Mouse (Mus musculus) splenic B cell, adult 2 months (primary cell): ENCODE results near the gene AI854703.

Source experiments
- DNase-seq: peaks from one replicate; pipeline ENCODE4 v3.0.0-alpha.2; 2011; ENCODE audit warnings: low read depth, low spot score
- H3K27me3 ChIP-seq: 2 replicates; pipeline ENCODE4 v1.6.1; 2012; ENCODE audit warnings: mild to moderate bottlenecking, low read length, moderate library complexity, mixed read lengths; ENCODE audit not compliant: control insufficient read depth, poor library complexity, insufficient read depth, severe bottlenecking
- H3K36me3 ChIP-seq: 2 replicates; pipeline ENCODE4 v1.6.1; 2012; ENCODE audit warnings: mild to moderate bottlenecking, low read length, moderate library complexity, mixed read lengths; ENCODE audit not compliant: control insufficient read depth, poor library complexity, insufficient read depth, severe bottlenecking

AI854703 gene

DNA sequence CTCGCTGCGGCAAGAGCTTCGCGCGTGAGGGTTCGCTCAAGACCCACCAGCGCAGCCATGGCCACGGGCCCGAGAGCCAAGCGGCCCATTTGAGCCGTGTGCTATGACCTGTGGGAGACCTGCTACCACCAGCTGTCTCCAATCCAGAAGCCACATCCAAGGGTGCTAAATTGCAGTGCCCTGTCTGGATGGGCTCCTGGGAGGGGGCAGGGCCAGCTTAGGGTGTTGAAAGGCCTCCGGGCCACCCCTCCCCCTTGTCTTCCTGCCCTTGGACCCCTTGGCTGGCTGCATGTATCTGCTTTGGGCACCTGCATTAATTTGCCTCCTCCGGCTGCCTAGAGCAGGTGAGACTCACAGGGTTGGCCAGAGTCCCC, 3.1 kb downstream of the AI854703 start:
- no peak for DNase-seq
- no peaks in the 10 kb centered on the region for H3K27me3 ChIP-seq
- H3K36me3 ChIP-seq: no peaks in the 10 kb centered on the region

DNA sequence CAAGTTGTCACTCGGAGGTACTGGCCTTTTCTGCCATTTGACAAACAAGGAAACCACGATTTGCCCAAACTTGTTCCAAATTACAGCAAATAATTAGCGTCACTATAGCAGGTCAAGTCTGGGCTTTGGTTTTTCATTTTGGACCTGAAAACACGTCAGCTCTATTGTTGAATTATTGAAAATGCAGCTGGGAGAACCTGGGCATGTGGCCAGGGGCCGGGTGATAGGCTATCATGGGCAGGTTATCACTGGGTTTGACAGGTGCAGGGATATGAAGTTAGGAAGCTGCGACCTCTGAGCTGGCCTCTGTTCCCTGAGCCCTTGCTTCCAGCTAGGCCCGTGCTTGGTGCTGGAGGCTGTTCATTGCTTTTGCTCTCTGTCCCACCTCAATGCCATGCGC, 4.3 kb downstream of the AI854703 start:
- H3K27me3 ChIP-seq: no peaks in the 10 kb centered on the region
- no peak for DNase-seq
- no peaks in the 10 kb centered on the region for H3K36me3 ChIP-seq

GRCm38 (mm10) chr6:48635105-48635504, 8.5 kb downstream of the AI854703 start:
- Histone ChIP-seq H3K36me3 (no peaks in the 10 kb centered on the region), H3K27me3 (no peaks in the 10 kb centered on the region)
- DNase-seq: no peak

- Histone ChIP-seq H3K27me3 (no peaks in the 10 kb centered on the region), H3K36me3 (no peaks in the 10 kb centered on the region)
- no peak for DNase-seq
Observed at GRCm38 (mm10) chr6:48636515-48636914, 10.0 kb downstream of the AI854703 start.

DNA sequence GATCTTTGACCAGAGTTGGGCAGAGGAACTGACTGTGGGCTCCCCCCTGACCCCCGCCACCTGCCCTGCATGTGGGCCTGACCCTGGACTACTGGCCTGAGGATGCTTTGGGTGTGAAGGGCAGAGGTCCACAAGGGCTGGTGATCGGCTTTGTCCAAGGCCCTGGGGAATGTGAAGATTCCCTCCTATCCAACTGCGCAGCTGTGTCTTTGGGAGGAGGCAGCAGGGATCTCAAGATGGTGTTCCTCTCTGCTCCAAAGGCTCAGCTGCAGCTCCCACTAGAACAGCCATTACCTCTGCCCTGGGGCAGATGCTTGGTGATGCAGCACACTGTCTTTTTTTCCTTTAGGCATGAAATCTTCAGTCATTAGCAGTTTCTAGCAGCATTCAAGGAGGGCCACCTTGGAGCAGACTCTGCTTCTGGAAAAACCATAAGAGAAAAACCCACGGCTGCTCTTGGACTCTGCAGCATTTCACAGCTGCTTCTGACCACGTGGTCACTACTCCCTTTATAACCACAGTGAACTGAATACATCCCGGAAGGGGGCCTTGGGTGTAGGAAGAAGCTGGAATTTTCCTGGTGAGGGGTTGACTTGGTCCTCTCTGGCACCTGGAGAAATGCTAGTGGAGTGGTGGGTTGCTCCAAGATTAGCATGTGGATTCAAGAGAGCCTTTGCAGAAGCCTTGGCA, 11.4 kb downstream of the AI854703 start:
- Histone ChIP-seq H3K36me3 (no peaks in the 10 kb centered on the region), H3K27me3 (no peaks in the 10 kb centered on the region)
- DNase-seq: no peak

DNA sequence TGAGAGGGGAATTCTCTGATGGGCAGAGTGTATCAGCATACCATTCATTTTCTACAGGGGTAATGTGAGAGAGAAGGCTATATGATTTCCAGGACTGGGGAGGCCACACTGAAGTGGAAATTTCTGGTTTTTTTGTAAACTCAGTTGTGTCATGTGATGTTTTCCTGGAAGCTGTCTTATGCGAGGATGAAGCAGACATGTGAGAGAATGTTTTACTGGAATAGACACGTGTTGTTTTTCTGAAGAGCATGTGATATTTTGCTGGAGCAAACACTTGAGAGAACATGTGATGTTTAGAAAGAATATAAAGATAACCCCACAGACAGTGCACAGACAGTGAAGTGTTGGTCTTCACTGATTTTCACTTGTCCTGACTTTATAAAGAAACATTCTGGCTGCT, 12.0 kb downstream of the AI854703 start:
- no peaks in the 10 kb centered on the region for H3K27me3 ChIP-seq
- no peak for DNase-seq
- H3K36me3 ChIP-seq: no peaks in the 10 kb centered on the region

- Histone ChIP-seq H3K27me3 (no peaks in the 10 kb centered on the region), H3K36me3 (no peaks in the 10 kb centered on the region)
- no peak for DNase-seq
Observed at GRCm38 (mm10) chr6:48641391-48641790, 14.8 kb downstream of the AI854703 start.

GRCm38 (mm10) chr6:48642764-48643292, 16.3 kb downstream of the AI854703 start:
- peak; percentile 83 for DNase-seq
- H3K27me3 ChIP-seq: no peaks in the 10 kb centered on the region

GRCm38 (mm10) chr6:48645660-48646308, 19.2 kb downstream of the AI854703 start:
- peak; percentile 90 for DNase-seq
- peaks cover 5% of the 10 kb centered on the region; the same call in 1 of the 2 replicates for H3K36me3 ChIP-seq
- H3K27me3 ChIP-seq: no peaks in the 10 kb centered on the region

More at GRCm38 (mm10) chr6:48642764-48643292, 16.3 kb downstream of the AI854703 start:
- H3K36me3 ChIP-seq: no peaks in the 10 kb centered on the region

DNA sequence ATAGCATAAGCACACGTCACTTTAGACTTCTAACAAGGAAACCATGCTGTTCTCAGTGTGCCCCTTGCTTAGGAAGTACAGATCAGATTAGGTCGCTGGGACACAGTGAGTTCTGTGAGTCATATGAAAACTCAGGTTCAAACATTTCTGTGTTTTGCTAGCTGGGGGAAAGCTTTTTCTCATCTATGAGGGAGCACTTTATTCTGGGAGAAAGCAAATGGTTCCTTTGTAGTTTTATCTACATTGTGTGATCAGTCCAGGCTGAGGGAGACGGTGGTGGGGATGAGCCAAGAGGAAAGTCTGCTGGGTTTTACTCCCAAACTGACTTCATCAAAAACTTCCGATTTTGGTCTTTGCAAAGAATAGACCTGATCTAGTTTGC, 19.7 kb downstream of the AI854703 start:
- Histone ChIP-seq H3K36me3 (peaks cover 5% of the 10 kb centered on the region; the same call in 1 of the 2 replicates), H3K27me3 (no peaks in the 10 kb centered on the region)
- no peak for DNase-seq

DNA sequence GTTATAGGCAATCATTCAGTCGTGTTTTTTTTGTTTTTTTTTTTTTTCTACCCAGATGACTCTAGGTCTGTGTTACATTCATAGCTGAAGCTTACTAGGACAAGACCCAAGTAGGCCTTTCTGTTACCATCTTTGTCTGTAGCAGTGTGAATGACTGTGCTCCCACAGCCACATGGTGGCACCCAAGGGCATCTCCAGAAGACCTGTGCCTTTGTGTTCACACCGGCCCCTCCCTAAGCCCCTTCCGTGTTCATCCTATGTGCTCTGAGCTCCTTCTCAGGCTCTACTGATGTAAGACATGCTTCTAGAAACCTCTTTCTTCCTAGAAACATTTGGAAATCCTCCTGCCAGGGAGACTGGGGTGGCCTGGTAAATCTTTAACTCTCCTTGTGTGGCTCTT, 20.4 kb downstream of the AI854703 start, which contains the start of gene Gimap8:
Gene Gimap8 (plus strand): TSS at position 240 of the 400 bp plus-strand sequence.
- DNase-seq: peak; percentile 92
- Histone ChIP-seq H3K27me3 (no peaks in the 10 kb centered on the region), H3K36me3 (peaks cover 5% of the 10 kb centered on the region; the same call in 1 of the 2 replicates)

GRCm38 (mm10) chr6:48647611-48648010, 21.0 kb downstream of the AI854703 start:
- peaks cover 5% of the 10 kb centered on the region; the same call in 1 of the 2 replicates for H3K36me3 ChIP-seq
- no peak for DNase-seq
- no peaks in the 10 kb centered on the region for H3K27me3 ChIP-seq

GRCm38 (mm10) chr6:48648779-48649178, 22.2 kb downstream of the AI854703 start:
- Histone ChIP-seq H3K27me3 (no peaks in the 10 kb centered on the region), H3K36me3 (peaks cover 7% of the 10 kb centered on the region)
- DNase-seq: no peak

DNA sequence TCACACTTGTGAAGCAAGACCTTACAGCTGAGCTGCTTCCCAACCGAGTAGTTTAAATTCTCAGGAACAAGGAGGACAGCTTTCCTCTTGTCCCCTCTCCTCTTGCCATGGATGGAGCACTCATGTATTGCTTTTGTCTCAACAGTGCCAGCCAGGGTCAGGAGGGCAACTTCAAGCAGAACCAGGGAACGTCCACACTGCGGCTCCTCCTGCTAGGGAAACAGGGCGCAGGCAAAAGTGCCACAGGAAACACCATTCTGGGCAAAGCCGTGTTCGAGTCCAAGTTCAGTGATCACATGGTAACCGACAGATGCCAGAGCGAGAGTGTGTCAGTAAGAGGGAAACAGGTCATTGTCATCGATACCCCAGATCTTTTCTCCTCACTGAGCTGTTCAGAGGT, 23.5 kb downstream of the AI854703 start:
- Histone ChIP-seq H3K36me3 (peaks cover 9% of the 10 kb centered on the region), H3K27me3 (no peaks in the 10 kb centered on the region)
- no peak for DNase-seq

GRCm38 (mm10) chr6:48658721-48659120, 32.2 kb downstream of the AI854703 start:
- Histone ChIP-seq H3K27me3 (no peaks in the 10 kb centered on the region), H3K36me3 (peaks cover 28% of the 10 kb centered on the region)
- no peak for DNase-seq
